Mouse (Mus musculus) forebrain, embryonic 13.5 days (tissue): ENCODE results near the gene Eif4g1. TPM values are rescaled to one million over a fixed set of nuclear protein-coding genes. Genes with fewer than 3 reads are reported as not detected.

Experiments
- ATAC-seq: fragments of 200-750 bp; cut with Nextera tagmentation; 2 replicates; pipeline ENCODE4 v1.8.0; 2017
- H3K27ac ChIP-seq: fragments of 300-500 bp; sonication (generic); 2 replicates; pipeline ENCODE4 v1.5.1; 2015; ENCODE audit warnings: inconsistent platforms, mild to moderate bottlenecking, moderate library complexity
- H3K27me3 ChIP-seq: fragments of 300-500 bp; sonication (generic); 2 replicates; pipeline ENCODE4 v1.6.1; 2015; ENCODE audit warnings: mild to moderate bottlenecking, inconsistent platforms
- H3K36me3 ChIP-seq: fragments of 300-500 bp; sonication (generic); 2 replicates; pipeline ENCODE4 v1.6.1; 2015; ENCODE audit warnings: mild to moderate bottlenecking, inconsistent platforms; ENCODE audit not compliant: poor library complexity, severe bottlenecking
- H3K4me1 ChIP-seq: fragments of 300-500 bp; sonication (generic); 2 replicates; pipeline ENCODE4 v1.6.1; 2015; ENCODE audit warnings: inconsistent platforms
- H3K4me2 ChIP-seq: fragments of 300-500 bp; sonication (generic); 2 replicates; pipeline ENCODE4 v1.6.1; 2015; ENCODE audit warnings: inconsistent platforms, mild to moderate bottlenecking, moderate library complexity
- H3K4me3 ChIP-seq: fragments of 300-500 bp; sonication (generic); 2 replicates; pipeline ENCODE4 v1.5.1; 2015; ENCODE audit warnings: mild to moderate bottlenecking, inconsistent platforms
- H3K9ac ChIP-seq: fragments of 300-500 bp; sonication (generic); 2 replicates; pipeline ENCODE4 v1.6.1; 2015; ENCODE audit warnings: mild to moderate bottlenecking, inconsistent platforms
- H3K9me3 ChIP-seq: fragments of 300-500 bp; sonication (generic); replicated peaks from 2 replicates; pipeline ENCODE4 v1.6.1; 2016; ENCODE audit warnings: inconsistent platforms
- WGBS: fragments of 180-500 bp; shearing (Covaris S2); methylation state at CpG from one replicate; pipeline ENCODE4 v1.1.7; 2015; 5-methylcytosine and 5-hydroxymethylcytosine counted together
- polyA plus RNA-seq: library from polyadenylated mRNA; unstranded; fragments of >200 nt; fragmentation: Nextera tagmentation; extraction: Ambion mirVana; gene quantifications from 2 replicates; pipeline ENCODE4 v1.2.1, GENCODE M21; 2015

The Eif4g1 gene
- polyA plus RNA-seq, 1 experiment from 2014 or later: 146 TPM

DNA sequence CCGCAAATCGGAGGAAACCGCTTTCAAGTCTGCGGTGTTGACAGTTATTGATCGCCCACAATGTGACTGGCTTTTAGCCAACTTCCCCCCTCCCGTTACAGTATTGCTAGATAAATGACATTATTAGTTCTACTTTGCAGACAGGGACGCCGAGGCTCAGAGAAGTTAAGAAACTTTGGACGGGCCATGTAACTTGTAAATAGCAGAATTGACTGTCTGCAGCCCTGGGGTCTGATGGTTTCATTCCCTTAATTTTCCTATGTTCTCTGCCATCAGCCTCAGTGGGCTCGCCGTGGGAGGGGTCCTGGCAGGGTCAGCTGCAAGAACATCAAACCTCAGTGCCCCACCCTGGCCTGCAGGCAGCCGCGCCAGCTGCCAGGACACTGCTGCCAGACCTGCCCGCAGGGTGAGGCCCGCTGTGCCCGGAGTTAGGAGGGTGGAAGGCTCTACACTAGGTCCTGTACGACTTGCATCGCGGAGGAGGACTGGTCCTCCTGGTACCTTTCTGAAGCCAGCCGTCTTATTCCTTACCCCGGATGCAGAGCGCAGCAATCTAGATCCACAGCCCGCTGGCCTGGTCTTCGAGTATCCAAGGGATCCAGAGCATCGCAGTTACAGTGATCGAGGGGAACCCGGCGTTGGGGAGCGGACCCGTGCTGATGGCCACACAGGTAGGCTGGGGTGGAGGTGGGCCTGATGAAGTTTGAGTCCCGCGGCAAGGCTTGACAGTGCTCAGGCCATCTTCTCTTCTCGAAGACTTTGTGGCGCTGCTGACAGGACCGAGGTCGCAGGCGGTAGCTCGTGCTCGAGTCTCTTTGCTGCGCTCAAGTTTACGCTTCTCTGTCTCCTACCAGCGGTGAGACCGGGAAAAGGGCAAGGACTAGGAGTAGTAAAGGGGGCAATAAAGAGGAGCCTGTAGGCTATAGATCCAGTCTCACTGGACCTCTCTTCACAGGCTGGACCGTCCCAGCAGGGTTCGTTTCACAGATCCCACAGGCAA lies 65.9 kb downstream of the Eif4g1 start, which contains the start of gene Thpo:
Thpo (minus strand) TSS at position 781 of the 1,000 bp plus-strand sequence.
- WGBS: 4% methylated on average over 45 of the region's 45 CpGs
- ATAC-seq: no peak; the same call in 1 of the 2 replicates
- Histone ChIP-seq H3K4me1 (peaks cover 14% of the 10 kb centered on the region), H3K9ac (peak within 1 kb of the TSS; percentile 81), H3K4me2 (peak within 1 kb of the TSS; percentile 94), H3K36me3 (0 out of 2 replicates have a peak, but pooled peaks cover 2% of the 10 kb centered on the region), H3K9me3 (no peaks in the 10 kb centered on the region), H3K4me3 (peak within 1 kb of the TSS; percentile 61), H3K27me3 (peaks cover 33% of the 10 kb centered on the region), H3K27ac (no peak within 1 kb of the TSS)

DNA sequence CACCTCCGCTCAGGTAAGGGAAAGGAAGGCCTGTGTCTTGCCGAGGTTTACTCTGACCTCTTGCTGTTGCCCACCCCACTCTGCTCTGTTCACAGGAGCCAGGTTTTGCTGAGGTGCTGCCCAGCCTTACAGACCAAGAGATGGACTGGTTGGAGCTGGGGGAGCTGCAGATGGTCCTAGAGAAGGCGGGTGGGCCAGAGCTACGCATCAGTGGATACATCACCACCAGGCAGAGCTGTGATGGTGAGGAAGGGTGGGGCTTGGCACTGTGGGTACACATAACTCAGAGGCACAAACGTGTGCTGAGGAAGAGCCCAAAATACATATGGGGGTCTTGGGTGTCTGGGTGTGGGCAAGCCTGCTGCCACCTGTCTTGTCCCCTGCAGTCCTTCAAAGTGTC lies 67.5 kb downstream of the Eif4g1 start:
- peaks cover 30% of the 10 kb centered on the region for H3K27me3 ChIP-seq
- no peak for ATAC-seq
- H3K4me3 ChIP-seq: no peak overlapping the region
- 0 out of 2 replicates have a peak, but pooled peaks cover 2% of the 10 kb centered on the region for H3K36me3 ChIP-seq
- H3K27ac ChIP-seq: no peak overlapping the region
- H3K4me1 ChIP-seq: peaks cover 14% of the 10 kb centered on the region
- 84% methylated on average over 5 of the region's 5 CpGs for WGBS
- H3K9ac ChIP-seq: no peak overlapping the region
- H3K4me2 ChIP-seq: no peak overlapping the region
- no peaks in the 10 kb centered on the region for H3K9me3 ChIP-seq

DNA sequence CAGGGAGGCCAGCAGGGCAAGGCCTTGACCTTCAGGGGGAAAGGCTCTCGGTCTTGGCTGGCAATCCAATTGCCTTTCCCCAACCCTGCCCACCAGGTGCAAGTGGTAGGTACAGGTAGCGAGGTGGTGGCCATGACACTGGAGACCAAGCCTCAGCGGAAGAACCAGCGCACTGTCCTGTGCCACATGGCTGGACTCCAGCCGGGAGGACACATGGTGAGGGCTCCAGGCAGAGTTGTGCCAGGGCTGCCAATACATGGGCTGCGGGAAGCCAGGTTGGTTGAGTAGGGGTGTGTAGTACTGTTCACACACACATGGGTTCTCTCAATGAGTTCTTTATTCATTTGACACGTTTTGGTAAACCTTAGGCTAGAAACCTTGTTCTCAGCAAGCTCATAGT lies 68.1 kb downstream of the Eif4g1 start:
- Histone ChIP-seq H3K4me2 (no peak overlapping the region), H3K9ac (no peak overlapping the region), H3K9me3 (no peaks in the 10 kb centered on the region), H3K4me1 (peaks cover 14% of the 10 kb centered on the region), H3K27ac (no peak overlapping the region), H3K27me3 (peaks cover 28% of the 10 kb centered on the region), H3K4me3 (no peak overlapping the region), H3K36me3 (0 out of 2 replicates have a peak, but pooled peaks cover 2% of the 10 kb centered on the region)
- ATAC-seq: no peak
- WGBS: 90% methylated on average over 7 of the region's 7 CpGs

DNA sequence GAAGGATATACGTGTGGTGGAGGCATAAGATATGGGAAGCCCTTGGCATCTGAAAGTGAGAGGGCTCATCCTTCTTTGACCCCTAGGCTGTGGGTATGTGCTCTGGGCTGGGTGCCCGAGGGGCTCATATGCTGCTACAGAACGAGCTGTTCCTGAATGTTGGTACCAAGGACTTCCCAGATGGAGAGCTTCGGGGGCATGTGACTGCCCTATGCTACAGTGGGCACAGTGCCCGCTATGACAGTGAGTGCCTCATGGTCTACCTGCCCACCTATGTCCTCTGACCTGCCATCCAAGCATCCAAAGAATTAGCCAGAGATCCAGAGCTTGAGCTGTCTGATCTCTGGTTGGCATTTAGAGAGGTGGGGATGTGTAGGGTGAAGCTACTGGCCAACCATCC lies 68.7 kb downstream of the Eif4g1 start:
- Histone ChIP-seq H3K9ac (no peak overlapping the region), H3K4me1 (peaks cover 14% of the 10 kb centered on the region), H3K4me2 (no peak overlapping the region), H3K27me3 (peaks cover 28% of the 10 kb centered on the region), H3K9me3 (no peaks in the 10 kb centered on the region), H3K36me3 (0 out of 2 replicates have a peak, but pooled peaks cover 2% of the 10 kb centered on the region), H3K27ac (no peak overlapping the region), H3K4me3 (no peak overlapping the region)
- ATAC-seq: no peak
- 89% methylated on average over 5 of the region's 5 CpGs for WGBS

DNA sequence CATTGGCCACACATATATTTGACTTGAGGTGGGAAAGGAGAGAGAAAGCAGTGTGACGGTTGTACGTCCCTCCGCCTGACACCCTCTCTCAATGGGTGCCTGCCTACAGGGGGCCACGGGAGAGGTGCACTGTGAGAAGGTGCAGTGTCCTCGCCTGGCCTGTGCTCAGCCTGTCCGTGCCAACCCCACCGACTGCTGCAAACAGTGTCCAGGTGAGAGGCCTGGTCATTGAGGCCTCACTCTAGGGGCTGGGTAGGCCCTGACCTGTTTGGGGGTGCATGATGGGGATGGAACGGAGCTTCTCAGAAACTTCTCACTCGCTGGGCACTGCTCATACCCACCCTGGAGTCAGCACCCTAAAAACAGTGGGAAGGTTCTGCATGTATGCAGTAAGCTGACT lies 71.7 kb downstream of the Eif4g1 start:
- no peaks in the 10 kb centered on the region for H3K9me3 ChIP-seq
- no peaks in the 10 kb centered on the region for H3K4me1 ChIP-seq

More for the DNA sequence above, 71.7 kb downstream of the Eif4g1 start:
- H3K27me3 ChIP-seq: peaks cover 14% of the 10 kb centered on the region
- H3K27ac ChIP-seq: no peak overlapping the region
- no peak overlapping the region for H3K9ac ChIP-seq
- H3K36me3 ChIP-seq: 0 out of 2 replicates have a peak, but pooled peaks cover 2% of the 10 kb centered on the region
- H3K4me3 ChIP-seq: no peak overlapping the region
- 89% methylated on average over 9 of the region's 9 CpGs for WGBS
- ATAC-seq: no peak
- H3K4me2 ChIP-seq: no peak overlapping the region

Other genes starting within 250 kb of the Eif4g1 start
- 105 and 114 TPM in 2 replicates for gene Abcc5, start 241.9 kb upstream of the Eif4g1 start, polyA plus RNA-seq
- gene Eif2b5, start 169.5 kb upstream of the Eif4g1 start, polyA plus RNA-seq: 101 and 112 TPM in 2 replicates
- 31.4 and 35.4 TPM in 2 replicates for gene Dvl3, start 151.3 kb upstream of the Eif4g1 start, polyA plus RNA-seq
- 970 and 989 TPM in 2 replicates for gene Ap2m1, start 132.8 kb upstream of the Eif4g1 start, polyA plus RNA-seq
- gene Abcf3, start 119.7 kb upstream of the Eif4g1 start, polyA plus RNA-seq: 75.3 TPM in 2 replicates
- gene Vwa5b2, start 78.8 kb upstream of the Eif4g1 start, polyA plus RNA-seq: 1.8 and 3.3 TPM in 2 replicates
- 21.1 and 23.9 TPM in 2 replicates for gene Eef1akmt4, start 56.7 kb upstream of the Eif4g1 start, polyA plus RNA-seq
- 0.32 TPM in 1 of 2 replicates, not detected in the other for gene Gm49333, start 56.7 kb upstream of the Eif4g1 start, polyA plus RNA-seq
- gene Alg3, start 56.6 kb upstream of the Eif4g1 start, polyA plus RNA-seq: 36.6 and 41.6 TPM in 2 replicates
- 9.6 and 10.9 TPM in 2 replicates for gene Camk2n2, start 47.0 kb upstream of the Eif4g1 start, polyA plus RNA-seq
- 7.1 and 7.8 TPM in 2 replicates for gene Ece2, start 38.5 kb upstream of the Eif4g1 start, polyA plus RNA-seq
- 388 and 416 TPM in 2 replicates for gene Psmd2, start 16.7 kb upstream of the Eif4g1 start, polyA plus RNA-seq
- gene Fam131a, start 24.9 kb downstream of the Eif4g1 start, polyA plus RNA-seq: 32.5 and 35.4 TPM in 2 replicates
- gene Polr2h, start 49.4 kb downstream of the Eif4g1 start, polyA plus RNA-seq: 101 and 104 TPM in 2 replicates
- gene Clcn2, start 49.4 kb downstream of the Eif4g1 start, polyA plus RNA-seq: 13.2 and 14.5 TPM in 2 replicates
- gene Chrd, start 64.8 kb downstream of the Eif4g1 start, polyA plus RNA-seq: 1.8 and 2.8 TPM in 2 replicates
- 0.68 and 0.74 TPM in 2 replicates for gene Thpo, start 66.2 kb downstream of the Eif4g1 start, polyA plus RNA-seq